Mouse (Mus musculus): ENCODE results near the gene Fbxo33. TPM values are rescaled to one million over a fixed set of nuclear protein-coding genes. Genes with fewer than 3 reads are reported as not detected.

Fbxo33 gene
- total RNA-seq, 2 experiments from 2014 or later = 48.7 to 54.6 TPM

GRCm38 (mm10) chr12:59199361-59199760 lies 20.2 kb downstream of the Fbxo33 start:
- no peak for DNase-seq (ENCODE audit: extremely low spot score in 1 of 2, low spot score in 1 of 2)

GRCm38 (mm10) chr12:59198750-59199149 lies 20.8 kb downstream of the Fbxo33 start:
- no peak for DNase-seq (ENCODE audit: extremely low spot score in 1 of 2, low spot score in 1 of 2)

- DNase-seq (ENCODE audit: extremely low spot score in 1 of 2, low spot score in 1 of 2) = no peak
Observed at GRCm38 (mm10) chr12:59195941-59196340, 23.6 kb downstream of the Fbxo33 start.

GRCm38 (mm10) chr12:59195065-59195464 lies 24.5 kb downstream of the Fbxo33 start:
- DNase-seq (ENCODE audit: extremely low spot score in 1 of 2, low spot score in 1 of 2) = no peak

GRCm38 (mm10) chr12:59194341-59195003 lies 25.1 kb downstream of the Fbxo33 start:
- no peak for DNase-seq (ENCODE audit: extremely low spot score in 1 of 2, low spot score in 1 of 2)

- DNase-seq (ENCODE audit: extremely low spot score in 1 of 2, low spot score in 1 of 2) = no peak
Observed at GRCm38 (mm10) chr12:59193637-59194036, 25.9 kb downstream of the Fbxo33 start.

- DNase-seq (ENCODE audit: extremely low spot score in 1 of 2, low spot score in 1 of 2) = no peak
Observed at GRCm38 (mm10) chr12:59188086-59188682, 31.3 kb downstream of the Fbxo33 start.

GRCm38 (mm10) chr12:59177814-59178213 lies 41.7 kb downstream of the Fbxo33 start:
- DNase-seq (ENCODE audit: extremely low spot score in 1 of 2, low spot score in 1 of 2) = no peak

- DNase-seq (ENCODE audit: extremely low spot score in 1 of 2, low spot score in 1 of 2) = no peak
Observed at GRCm38 (mm10) chr12:59169935-59170334, 49.6 kb downstream of the Fbxo33 start.

GRCm38 (mm10) chr12:59166557-59166956 lies 53.0 kb downstream of the Fbxo33 start:
- DNase-seq (ENCODE audit: extremely low spot score in 1 of 2, low spot score in 1 of 2) = no peak

GRCm38 (mm10) chr12:59164522-59164921 lies 55.0 kb downstream of the Fbxo33 start:
- DNase-seq (ENCODE audit: extremely low spot score in 1 of 2, low spot score in 1 of 2) = no peak

- DNase-seq (ENCODE audit: extremely low spot score in 1 of 2, low spot score in 1 of 2) = no peak
Observed at GRCm38 (mm10) chr12:59162797-59163196, 56.7 kb downstream of the Fbxo33 start.

- no peak for DNase-seq (ENCODE audit: extremely low spot score in 1 of 2, low spot score in 1 of 2)
Observed at GRCm38 (mm10) chr12:59161091-59161490, 58.4 kb downstream of the Fbxo33 start.

Small RNA genes within 50 kb of the gene (microRNA-seq; reads per million reads assigned to microRNA genes)
- 0 reads per million in 2 experiments for gene Gm27284

Other genes with a start within 250 kb of the Fbxo33 start
- gene Sec23a, start 207.7 kb downstream of the Fbxo33 start, total RNA-seq (2021) = 100 to 1,000 TPM; 101 to 104 TPM
- gene Gemin2, start 206.3 kb downstream of the Fbxo33 start, total RNA-seq (2021) = 1 to 10 TPM; 7.5 to 8.0 TPM
- gene Trappc6b, start 158.3 kb downstream of the Fbxo33 start, total RNA-seq (2021) = 100 to 1,000 TPM; 110 to 111 TPM
- gene Pnn, start 152.8 kb downstream of the Fbxo33 start, total RNA-seq (2021) = 10 to 100 TPM; 46.0 to 56.9 TPM
- gene Mia2, start 123.9 kb downstream of the Fbxo33 start, total RNA-seq (2021) = 10 to 100 TPM; 42.4 to 52.4 TPM